Mouse (Mus musculus) thymus, adult 2 months (tissue): ENCODE results near the gene Cmc2. TPM values are rescaled to one million over a fixed set of nuclear protein-coding genes. Genes with fewer than 3 reads are reported as not detected.

Experiments
- DNase-seq: peaks from one replicate; pipeline ENCODE4 v3.0.0; 2021
- H3K27ac ChIP-seq: fragments of 200-500 bp; 2 replicates; pipeline ENCODE4 v1.5.1; 2012; ENCODE audit warnings: low read length, control low read depth; ENCODE audit not compliant: control insufficient read depth, insufficient read depth
- H3K27me3 ChIP-seq: fragments of 200-500 bp; 2 replicates; pipeline ENCODE4 v1.6.1; 2012; ENCODE audit warnings: mild to moderate bottlenecking, low read length, moderate library complexity, mixed read lengths; ENCODE audit not compliant: control insufficient read depth, insufficient read depth
- H3K36me3 ChIP-seq: fragments of 200-500 bp; 2 replicates; pipeline ENCODE4 v1.6.1; 2012; ENCODE audit warnings: mild to moderate bottlenecking, low read length, moderate library complexity; ENCODE audit not compliant: control insufficient read depth, insufficient read depth
- H3K4me1 ChIP-seq: fragments of 200-500 bp; replicated peaks from 2 replicates; pipeline ENCODE4 v1.6.1; 2012; ENCODE audit warnings: low read length; ENCODE audit not compliant: control insufficient read depth, insufficient read depth
- H3K4me3 ChIP-seq: fragments of 200-500 bp; 2 replicates; pipeline ENCODE4 v1.5.1; 2012; ENCODE audit warnings: mild to moderate bottlenecking, low read length, control low read depth, moderate library complexity; ENCODE audit not compliant: control insufficient read depth, insufficient read depth
- CTCF ChIP-seq: fragments of 200-500 bp; IDR thresholded peaks from 2 replicates; pipeline ENCODE4 v1.5.1; 2012; ENCODE audit warnings: mild to moderate bottlenecking, control low read depth, low read length, moderate library complexity, borderline replicate concordance; ENCODE audit not compliant: control insufficient read depth, poor library complexity, insufficient read depth; ENCODE audit errors: extremely low read depth
- POLR2A ChIP-seq: fragments of 200-500 bp; IDR thresholded peaks from 2 replicates; pipeline ENCODE4 v1.6.1; 2012; ENCODE audit warnings: mild to moderate bottlenecking, low read length, control low read depth, moderate library complexity; ENCODE audit not compliant: control insufficient read depth, poor library complexity, insufficient read depth; ENCODE audit errors: extremely low read depth
- WGBS: fragments of 180-500 bp; shearing (Covaris S2); methylation state at CpG from one replicate; pipeline ENCODE4 v1.1.7; 2018; 5-methylcytosine and 5-hydroxymethylcytosine counted together
- polyA plus RNA-seq: library from polyadenylated mRNA; depleted of rRNA; stranded (reverse); fragments of >200 nt; gene quantifications from 2 replicates; pipeline ENCODE4 v1.2.3, GENCODE M21; 2012

Cmc2 gene
- polyA plus RNA-seq, 1 experiment: 18.9 TPM

- TF ChIP-seq CTCF (peak; percentile 77), POLR2A (no peak)
- Histone ChIP-seq H3K4me1 (peaks cover 4% of the 10 kb centered on the region; the same call in 1 of the 2 replicates), H3K4me3 (no peak overlapping the region), H3K27ac (no peak overlapping the region), H3K36me3 (no peaks in the 10 kb centered on the region), H3K27me3 (no peaks in the 10 kb centered on the region; the same call in 1 of the 2 replicates)
- WGBS: 71% methylated on average over 13 of the region's 13 CpGs
- peak; percentile 73 for DNase-seq
Measured at GRCm38 (mm10) chr8:116866118-116866903, 54.9 kb downstream of the Cmc2 start.

GRCm38 (mm10) chr8:116864514-116864913, 56.7 kb downstream of the Cmc2 start:
- TF ChIP-seq CTCF (no peak), POLR2A (no peak)
- Histone ChIP-seq H3K36me3 (no peaks in the 10 kb centered on the region), H3K4me1 (peaks cover 4% of the 10 kb centered on the region; the same call in 1 of the 2 replicates), H3K27ac (no peak overlapping the region), H3K27me3 (no peaks in the 10 kb centered on the region; the same call in 1 of the 2 replicates), H3K4me3 (no peak overlapping the region)
- no peak for DNase-seq
- 95% methylated on average over 3 of the region's 3 CpGs for WGBS

DNA sequence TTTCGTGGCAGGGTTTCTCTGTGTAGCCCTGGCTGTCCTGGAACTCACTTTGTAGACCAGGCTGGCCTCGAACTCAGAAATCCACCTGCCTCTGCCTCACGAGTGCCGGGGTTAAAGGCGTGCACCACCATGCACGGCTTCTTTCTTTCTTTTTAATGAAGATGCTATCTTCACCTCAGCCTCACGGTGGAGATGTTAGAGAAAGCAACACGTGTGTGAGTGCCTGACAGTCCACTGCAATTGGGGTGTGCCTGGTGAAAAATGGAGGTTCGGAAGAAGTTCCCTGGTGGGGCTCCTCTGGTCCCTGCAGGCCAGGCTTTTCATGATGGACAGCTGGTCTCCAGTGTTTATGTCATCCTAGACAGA, 57.2 kb downstream of the Cmc2 start:
- no peak for TF ChIP-seq POLR2A
- TF ChIP-seq CTCF: no peak
- no peak for DNase-seq
- Histone ChIP-seq H3K27me3 (no peaks in the 10 kb centered on the region; the same call in 1 of the 2 replicates), H3K36me3 (no peaks in the 10 kb centered on the region), H3K4me3 (no peak overlapping the region), H3K4me1 (peaks cover 4% of the 10 kb centered on the region; the same call in 1 of the 2 replicates), H3K27ac (no peak overlapping the region)
- 31% methylated on average over 9 of the region's 9 CpGs for WGBS

- DNase-seq: no peak
- 2% methylated on average over 30 of the region's 30 CpGs for WGBS
Measured at GRCm38 (mm10) chr8:116863357-116864021, 57.8 kb downstream of the Cmc2 start.

GRCm38 (mm10) chr8:116862191-116862590, 59.1 kb downstream of the Cmc2 start:
- H3K36me3 ChIP-seq: no peaks in the 10 kb centered on the region
- no peak overlapping the region for H3K4me3 ChIP-seq
- peaks cover 4% of the 10 kb centered on the region; the same call in 1 of the 2 replicates for H3K4me1 ChIP-seq
- TF ChIP-seq POLR2A: no peak
- no peak for TF ChIP-seq CTCF
- DNase-seq: no peak
- no peak overlapping the region for H3K27ac ChIP-seq
- H3K27me3 ChIP-seq: no peaks in the 10 kb centered on the region; the same call in 1 of the 2 replicates
- WGBS: 90% methylated on average over 4 of the region's 4 CpGs

More at GRCm38 (mm10) chr8:116863357-116864021, 57.8 kb downstream of the Cmc2 start:
- Histone ChIP-seq H3K27me3 (no peaks in the 10 kb centered on the region; the same call in 1 of the 2 replicates), H3K4me1 (peaks cover 4% of the 10 kb centered on the region; the same call in 1 of the 2 replicates), H3K4me3 (no peak overlapping the region), H3K27ac (no peak overlapping the region), H3K36me3 (no peaks in the 10 kb centered on the region)
- TF ChIP-seq POLR2A (no peak), CTCF (no peak)

- Histone ChIP-seq H3K36me3 (no peaks in the 10 kb centered on the region), H3K4me1 (no peaks in the 10 kb centered on the region), H3K27ac (no peak overlapping the region), H3K27me3 (no peaks in the 10 kb centered on the region), H3K4me3 (no peak overlapping the region)
- WGBS: 95% methylated on average over 11 of the region's 11 CpGs
- no peak for TF ChIP-seq POLR2A
- no peak for TF ChIP-seq CTCF
- no peak for DNase-seq
Measured at GRCm38 (mm10) chr8:116852042-116852441, 69.2 kb downstream of the Cmc2 start.

DNA sequence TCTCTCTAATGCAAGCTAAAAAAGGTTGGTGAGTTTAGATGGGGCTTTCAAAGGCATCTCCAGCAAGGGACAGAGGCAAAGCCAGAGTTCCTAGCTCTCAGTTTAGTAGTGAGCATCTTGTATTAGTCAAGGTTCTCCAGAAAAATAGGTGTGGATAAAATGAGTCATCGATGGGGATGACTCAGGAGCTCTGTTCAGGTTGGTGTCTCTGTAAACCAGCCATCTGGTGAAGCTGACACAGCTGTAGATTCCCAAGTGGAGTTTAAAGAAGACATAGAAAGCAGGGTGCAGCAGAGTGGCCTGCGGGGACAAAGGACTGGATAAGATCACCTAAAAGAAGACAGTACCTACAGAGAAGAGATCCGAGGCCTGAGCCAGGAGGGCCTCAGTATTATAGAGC, 73.2 kb downstream of the Cmc2 start:
- H3K4me3 ChIP-seq: no peak overlapping the region
- TF ChIP-seq CTCF (no peak), POLR2A (no peak)
- 87% methylated on average over 3 of the region's 3 CpGs for WGBS
- no peaks in the 10 kb centered on the region for H3K4me1 ChIP-seq
- DNase-seq: no peak
- H3K36me3 ChIP-seq: no peaks in the 10 kb centered on the region
- H3K27me3 ChIP-seq: no peaks in the 10 kb centered on the region
- no peak overlapping the region for H3K27ac ChIP-seq
